Comparison of ENCODE assay signal across 33 mouse cellular contexts in genomic region chr6:98384431-98384830, GRCm38 (mm10). TPM values are rescaled to one million over a fixed set of nuclear protein-coding genes. Genes with fewer than 3 reads are reported as not detected.
A peak's percentile ranks its signal among the peaks of the same experiment; 100 is the strongest.
DNase-seq lines count a peak whose midpoint lies in the region; ATAC-seq and TF ChIP-seq lines count a peak whose summit lies in the region.
"Had no signal": no experiment of that assay in that cellular context is flagged by ENCODE, and none has a peak within 500 bp of the region (broad histone marks: within the 10 kb centered on the region; RNA-seq: fewer than 3 reads in every experiment).

No protein-coding gene starts in this region.

- DNase-seq in forebrain, postnatal 0 days: peak; percentile 73
- no peak for DNase-seq in left cerebral cortex, adult 2 months (ENCODE audit: extremely low spot score in 1 of 2, low spot score in 2 of 2)
- no peak for DNase-seq in left cerebral cortex, adult 8-10 months (ENCODE audit: low spot score in 2 of 2)
- peak; percentile 14 for DNase-seq in right cerebral cortex, adult 18-20 months
- no peak for DNase-seq in right cerebral cortex, postnatal 4 days
- DNase-seq in layer of hippocampus, postnatal 14 days (ENCODE audit: low spot score in 2 of 2): peak; percentile 9 to 18
- DNase-seq in thymus, postnatal 4 days: no peak
- DNase-seq: adrenal gland, adult 2 months; adrenal gland, postnatal 36 days; cerebellum, adult 8-10 months; cerebellum, postnatal 25 days; heart, postnatal 10 days; kidney, adult 18-20 months; kidney, postnatal 25 days; retina, postnatal 1 day had no signal

- intact Hi-C loops in left cerebral cortex, adult 2 months (cut with DNase I): loop anchor here (2.0 to 10.0 kb wide), 5 partner anchors 96 to 1220 kb away; no protein-coding TSS in a partner anchor

- no peaks in the 10 kb centered on the region for H3K36me3 ChIP-seq in forebrain, postnatal 0 days (ENCODE audit: insufficient read depth)
- H3K36me3 ChIP-seq in forebrain, embryonic 15.5 days: no peaks in the 10 kb centered on the region
- H3K36me3 ChIP-seq: heart, embryonic 13.5 days; hindbrain, embryonic 15.5 days; kidney, embryonic 15.5 days; limb, embryonic 12.5 days; lung, embryonic 15.5 days had no signal

- peak; percentile 34; the same call in 1 of the 2 replicates for ATAC-seq in forebrain, postnatal 0 days
- no peak for ATAC-seq in forebrain, embryonic 15.5 days (replicated peaks)
- ATAC-seq: activated CD4-positive, CD25-positive, alpha-beta regulatory T cell, adult 4 months had no signal

- H3K4me3 ChIP-seq in forebrain, postnatal 0 days (ENCODE audit: low read depth, low read length): no peak overlapping the region
- no peak overlapping the region for H3K4me3 ChIP-seq in forebrain, embryonic 15.5 days
- H3K4me3 ChIP-seq in left cerebral cortex, adult 2 months: no peak overlapping the region
- H3K4me3 ChIP-seq: heart, embryonic 13.5 days; hindbrain, embryonic 15.5 days; kidney, embryonic 15.5 days; limb, embryonic 12.5 days; lung, embryonic 15.5 days had no signal

- no peak overlapping the region for H3K4me2 ChIP-seq in forebrain, postnatal 0 days (ENCODE audit: low read depth)
- no peak overlapping the region; the same call in 1 of the 2 replicates for H3K4me2 ChIP-seq in forebrain, embryonic 15.5 days (replicated peaks)
- H3K4me2 ChIP-seq: heart, embryonic 13.5 days; hindbrain, embryonic 15.5 days; kidney, embryonic 15.5 days; limb, embryonic 12.5 days; liver, embryonic 11.5 days; lung, embryonic 15.5 days; midbrain, embryonic 11.5 days had no signal

- H3K27ac ChIP-seq in forebrain, postnatal 0 days (ENCODE audit: low read depth, low read length): peak overlapping the region; percentile 51
- H3K27ac ChIP-seq in forebrain, embryonic 15.5 days (replicated peaks): no peak overlapping the region
- peak overlapping the region; percentile 72 for H3K27ac ChIP-seq in left cerebral cortex, adult 2 months
- H3K27ac ChIP-seq: heart, embryonic 13.5 days; hindbrain, embryonic 15.5 days; kidney, embryonic 15.5 days; limb, embryonic 12.5 days; lung, embryonic 15.5 days had no signal

- 15% methylated on average over 8 of the region's 8 CpGs for WGBS in forebrain, postnatal 0 days
- 15% methylated on average over 8 of the region's 8 CpGs for WGBS in forebrain, embryonic 15.5 days

- H3K4me1 ChIP-seq in forebrain, postnatal 0 days (ENCODE audit: insufficient read depth): no peaks in the 10 kb centered on the region
- H3K4me1 ChIP-seq in forebrain, embryonic 15.5 days: peaks cover 9% of the 10 kb centered on the region
- H3K4me1 ChIP-seq: hindbrain, embryonic 15.5 days; kidney, embryonic 15.5 days; limb, embryonic 12.5 days; lung, embryonic 15.5 days had no signal

- no peak for TF ChIP-seq CTCF in forebrain, postnatal 0 days (IDR thresholded peaks at IDR 0.05; ENCODE audit: low read depth)
- no peak for TF ChIP-seq CTCF in left cerebral cortex, adult 2 months (IDR thresholded peaks at IDR 0.05)

- no peaks in the 10 kb centered on the region for H3K27me3 ChIP-seq in forebrain, postnatal 0 days (ENCODE audit: insufficient read depth, low read length)
- H3K27me3 ChIP-seq in forebrain, embryonic 15.5 days: no peaks in the 10 kb centered on the region
- H3K27me3 ChIP-seq: heart, embryonic 13.5 days; hindbrain, embryonic 15.5 days; kidney, embryonic 15.5 days; limb, embryonic 12.5 days; lung, embryonic 15.5 days had no signal

- H3K9ac ChIP-seq in forebrain, postnatal 0 days: no peak overlapping the region
- H3K9ac ChIP-seq in forebrain, embryonic 15.5 days (replicated peaks): no peak overlapping the region
- H3K9ac ChIP-seq: heart, embryonic 13.5 days; hindbrain, embryonic 15.5 days; kidney, embryonic 15.5 days; limb, embryonic 12.5 days; lung, embryonic 15.5 days had no signal

- no peaks in the 10 kb centered on the region for H3K9me3 ChIP-seq in forebrain, postnatal 0 days (ENCODE audit: low read length)
- no peaks in the 10 kb centered on the region for H3K9me3 ChIP-seq in forebrain, embryonic 15.5 days
- H3K9me3 ChIP-seq: heart, embryonic 13.5 days; hindbrain, embryonic 15.5 days; kidney, embryonic 15.5 days; limb, embryonic 12.5 days; lung, embryonic 15.5 days had no signal

RNA-seq across cellular contexts. Expression of gene Gm765, which starts 41.9 kb away (rescaled TPM):
- not detected in 2 replicates for total RNA-seq in forebrain, postnatal 0 days (2014; rRNA removed)
- 0.05 TPM in 1 of 2 replicates, not detected in the other for polyA plus RNA-seq in forebrain, postnatal 0 days (2015; fragmentation: Nextera tagmentation; extraction: Ambion mirVana)
- polyA plus RNA-seq in forebrain, embryonic 15.5 days (2015; fragmentation: Nextera tagmentation; extraction: Ambion mirVana): not detected in 2 replicates
- total RNA-seq in left cerebral cortex, adult 2 months (2021): 1 to 10 TPM; 5.0 to 6.4 TPM
- total RNA-seq in left cerebral cortex, adult 8-10 months (2022): 10 to 100 TPM in 1 of 4 experiments, 1 to 10 TPM in 3; 6.0 to 10.1 (median 6.6) TPM
- not detected for total RNA-seq in layer of hippocampus, postnatal 14 days (2021)
- total RNA-seq: adrenal gland, adult 2 months; adrenal gland, postnatal 36 days; heart, postnatal 10 days; hematopoietic stem cell, adult 5-6 weeks; layer of hippocampus, adult 8-10 months; megakaryocyte progenitor cell, adult 5-6 weeks; monocyte, adult 5-6 weeks had no signal
- polyA plus RNA-seq: adrenal gland, adult 2 months; embryonic facial prominence, embryonic 11.5 days; gonadal fat pad, adult 2 months; heart, embryonic 13.5 days; intestine, embryonic 14.5 days; kidney, embryonic 15.5 days; liver, embryonic 11.5 days; liver, embryonic 16.5 days; lung, embryonic 15.5 days; thymus, postnatal 0 days had no signal

Comparison
In these comparisons a context has a peak if more than half of its experiments do, and no peak if none do; other contexts are left out.
1. DNase-seq: peak in forebrain, postnatal 0 days (single experiment), right cerebral cortex, adult 18-20 months (single experiment) and layer of hippocampus, postnatal 14 days (2 of 2); none in left cerebral cortex, adult 2 months (0 of 2), left cerebral cortex, adult 8-10 months (0 of 2), right cerebral cortex, postnatal 4 days (single experiment) and thymus, postnatal 4 days (single experiment).